Mouse (Mus musculus) left cerebral cortex, adult 8-10 months (tissue): ENCODE data around the gene A530084C06Rik. TPM values are rescaled to one million over a fixed set of nuclear protein-coding genes. Genes with fewer than 3 reads are reported as not detected.
A peak's percentile ranks its signal among the peaks of the same experiment; 100 is the strongest.

Experiments
- DNase-seq, 2 experiments: peaks; one replicate each; pipeline ENCODE4 v3.0.0; 2022; ENCODE audit warnings: low spot score in 2 of 2
- total RNA-seq, 4 experiments: library from RNA; stranded (reverse); gene quantifications; 2 replicates each; pipeline ENCODE4 v1.2.4; 2022

The A530084C06Rik gene
- total RNA-seq = under 1 TPM; 0.28 to 0.40 (median 0.35) TPM

DNA sequence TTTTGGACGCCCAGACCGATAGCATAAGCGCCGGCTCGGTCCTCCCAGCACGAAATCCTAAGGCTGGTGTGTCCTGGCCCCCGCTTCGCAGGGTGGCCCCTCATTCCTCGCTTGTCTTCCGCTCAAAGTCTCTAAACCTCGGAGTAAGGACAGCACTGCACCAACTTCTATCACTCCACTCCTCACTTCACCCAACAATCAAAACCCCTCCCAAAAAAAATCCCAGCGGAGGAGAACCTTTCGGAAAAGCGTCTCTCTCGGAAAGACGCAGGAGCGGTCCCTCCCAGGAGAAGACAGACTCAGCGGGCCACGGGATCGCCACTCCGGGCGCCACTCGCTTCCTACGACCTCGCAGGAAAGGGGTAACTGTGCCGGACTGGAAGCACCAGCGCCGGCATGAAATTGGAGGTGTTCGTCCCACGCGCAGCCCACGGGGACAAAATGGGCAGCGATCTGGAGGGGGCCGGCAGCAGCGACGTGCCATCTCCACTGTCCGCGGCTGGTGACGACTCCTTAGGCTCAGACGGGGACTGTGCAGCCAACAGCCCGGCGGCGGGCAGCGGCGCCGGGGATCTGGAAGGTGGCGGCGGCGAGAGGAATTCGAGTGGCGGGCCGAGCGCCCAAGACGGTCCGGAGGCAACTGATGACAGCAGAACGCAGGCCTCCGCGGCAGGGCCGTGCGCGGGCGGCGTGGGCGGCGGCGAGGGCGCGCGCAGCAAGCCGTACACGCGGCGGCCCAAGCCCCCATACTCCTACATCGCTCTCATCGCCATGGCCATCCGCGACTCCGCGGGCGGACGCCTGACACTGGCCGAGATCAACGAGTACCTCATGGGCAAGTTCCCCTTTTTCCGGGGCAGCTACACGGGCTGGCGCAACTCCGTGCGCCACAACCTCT, at the start of gene A530084C06Rik:
Gene A530084C06Rik (minus strand): TSS at position 813 of the 898 bp plus-strand sequence.
- peak in 1 of 2 experiments; percentile 7 for DNase-seq

- no peak for DNase-seq
These were observed 44.8 kb upstream of the A530084C06Rik start for GRCm38 (mm10) chr13:31603964-31604363.

DNA sequence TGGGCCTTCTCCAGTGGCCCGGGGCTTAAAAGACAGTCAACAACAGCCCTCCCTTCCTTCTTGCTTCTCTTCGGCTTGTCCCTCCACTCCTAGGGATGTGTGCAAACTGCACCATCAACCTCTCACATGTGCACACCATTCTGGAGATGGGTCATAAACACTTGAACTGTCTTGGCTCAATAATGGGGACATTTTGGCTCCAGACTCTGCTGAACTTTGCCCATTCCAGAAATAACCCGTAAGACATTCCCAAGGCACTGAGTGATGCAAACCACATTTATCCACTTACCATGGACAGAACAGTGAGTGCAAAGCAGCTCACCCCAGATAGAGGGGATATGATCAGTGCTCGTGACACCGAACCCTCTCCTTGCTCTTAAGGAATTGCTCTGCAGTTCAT, 40.4 kb upstream of the A530084C06Rik start:
- DNase-seq = no peak

- no peak for DNase-seq
These were observed 28.2 kb upstream of the A530084C06Rik start for GRCm38 (mm10) chr13:31587341-31587740.

- DNase-seq = no peak
These were observed 20.7 kb upstream of the A530084C06Rik start for GRCm38 (mm10) chr13:31579866-31580265.

- DNase-seq = no peak
These were observed 19.3 kb upstream of the A530084C06Rik start for GRCm38 (mm10) chr13:31578389-31578788.

GRCm38 (mm10) chr13:31577576-31577975, 18.4 kb upstream of the A530084C06Rik start:
- no peak for DNase-seq

DNA sequence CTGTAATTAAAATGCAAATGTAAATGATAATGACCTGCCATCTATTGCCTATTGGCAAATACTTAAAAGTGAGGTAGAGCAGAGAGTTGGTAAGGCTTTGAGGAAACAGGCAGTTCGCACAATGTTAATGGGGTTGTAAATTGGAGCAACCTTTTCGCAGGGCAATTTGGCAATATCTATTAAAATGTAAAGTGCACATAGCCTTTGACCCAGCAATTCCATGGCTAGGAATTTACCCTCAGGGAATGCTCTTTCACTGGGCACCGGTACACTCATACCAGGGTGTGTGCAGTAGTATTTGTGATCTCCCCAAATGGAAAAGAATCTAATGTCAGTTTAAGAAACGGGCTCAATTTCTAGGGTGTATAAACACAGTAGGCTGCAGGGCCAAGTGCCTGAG, 17.6 kb upstream of the A530084C06Rik start:
- DNase-seq = no peak

DNA sequence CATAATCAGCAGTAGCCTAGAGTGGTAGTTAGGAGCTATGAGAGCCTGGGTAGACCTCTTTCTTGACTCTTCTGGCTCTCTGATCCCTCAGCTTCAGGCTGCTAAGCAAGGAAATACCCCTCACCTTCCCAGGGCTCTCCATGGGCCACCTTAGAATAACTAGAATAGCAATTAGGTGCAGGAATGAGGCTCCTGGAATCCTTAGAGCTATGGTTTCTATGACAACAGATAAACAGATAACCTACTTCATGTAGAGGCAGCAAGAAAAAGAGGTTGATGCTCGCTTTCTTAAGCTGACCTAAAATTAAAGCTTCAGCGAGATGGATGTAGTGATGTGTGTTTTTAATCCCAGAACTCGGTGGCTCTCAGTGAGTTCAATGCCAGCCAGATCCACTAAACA, 15.5 kb upstream of the A530084C06Rik start:
- no peak for DNase-seq

GRCm38 (mm10) chr13:31572806-31573508, 13.8 kb upstream of the A530084C06Rik start:
- DNase-seq = no peak

GRCm38 (mm10) chr13:31567617-31568294, 8.6 kb upstream of the A530084C06Rik start:
- no peak for DNase-seq

DNA sequence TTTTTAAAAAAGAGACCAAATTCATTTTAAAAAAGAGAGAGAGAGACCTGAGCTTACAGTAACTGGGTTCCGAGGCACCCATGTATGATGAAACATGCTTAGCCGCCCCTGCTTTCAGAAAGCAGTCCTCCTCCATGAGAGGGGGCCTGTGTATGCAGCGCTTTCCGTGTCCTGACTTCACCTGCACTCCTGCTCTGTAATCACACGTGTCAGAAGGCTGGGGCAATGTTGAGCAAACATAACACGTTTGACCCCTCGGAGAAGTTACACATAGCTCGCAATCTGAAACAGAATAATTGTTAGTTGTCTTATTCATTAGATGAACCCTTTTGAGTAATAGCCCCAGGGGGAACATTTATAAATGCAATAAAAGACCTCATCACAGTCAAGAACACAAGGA, 8.0 kb upstream of the A530084C06Rik start:
- no peak for DNase-seq

DNA sequence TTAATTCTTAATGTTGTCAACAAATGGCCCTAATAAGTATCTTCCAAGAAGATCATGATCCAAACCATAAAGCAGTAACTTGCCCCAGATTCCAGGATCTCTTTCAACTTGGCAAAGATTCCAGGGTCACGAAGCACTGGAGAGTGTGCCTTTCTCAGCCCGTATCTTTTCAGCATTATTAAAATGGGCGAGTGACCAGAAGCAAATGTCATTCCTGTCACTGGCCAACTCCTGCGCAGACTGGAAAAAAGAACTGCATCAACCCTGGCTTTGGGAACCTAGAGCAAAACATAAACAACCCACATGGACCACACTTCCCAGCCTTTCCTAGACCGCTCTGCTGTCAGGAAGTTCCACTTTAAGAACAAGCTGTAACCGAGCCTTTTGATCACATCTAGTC, 5.3 kb upstream of the A530084C06Rik start:
- no peak for DNase-seq

DNA sequence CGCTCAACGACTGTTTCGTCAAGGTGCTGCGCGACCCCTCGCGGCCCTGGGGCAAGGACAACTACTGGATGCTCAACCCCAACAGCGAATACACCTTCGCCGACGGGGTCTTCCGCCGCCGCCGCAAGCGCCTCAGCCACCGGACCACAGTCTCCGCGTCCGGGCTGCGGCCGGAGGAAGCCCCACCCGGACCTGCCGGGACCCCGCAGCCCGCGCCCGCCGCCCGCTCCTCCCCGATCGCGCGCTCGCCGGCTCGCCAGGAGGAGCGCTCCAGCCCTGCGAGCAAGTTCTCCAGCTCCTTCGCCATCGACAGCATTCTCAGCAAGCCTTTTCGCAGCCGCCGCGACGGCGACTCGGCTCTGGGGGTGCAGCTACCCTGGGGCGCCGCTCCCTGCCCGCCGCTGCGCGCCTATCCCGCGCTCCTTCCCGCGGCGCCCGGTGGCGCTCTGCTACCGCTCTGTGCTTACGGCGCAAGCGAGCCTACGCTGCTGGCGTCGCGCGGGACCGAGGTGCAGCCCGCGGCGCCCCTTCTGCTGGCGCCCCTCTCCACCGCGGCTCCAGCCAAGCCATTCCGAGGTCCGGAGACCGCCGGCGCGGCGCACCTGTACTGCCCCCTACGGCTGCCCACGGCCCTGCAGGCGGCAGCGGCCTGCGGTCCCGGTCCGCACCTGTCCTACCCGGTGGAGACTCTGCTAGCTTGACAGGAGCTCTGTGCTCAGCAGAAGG, 449 bp upstream of the A530084C06Rik start:
- DNase-seq = peak in 1 of 2 experiments; percentile 8

GRCm38 (mm10) chr13:31557768-31558520, 1.2 kb downstream of the A530084C06Rik start:
- DNase-seq = peak in 1 of 2 experiments; percentile 10

DNA sequence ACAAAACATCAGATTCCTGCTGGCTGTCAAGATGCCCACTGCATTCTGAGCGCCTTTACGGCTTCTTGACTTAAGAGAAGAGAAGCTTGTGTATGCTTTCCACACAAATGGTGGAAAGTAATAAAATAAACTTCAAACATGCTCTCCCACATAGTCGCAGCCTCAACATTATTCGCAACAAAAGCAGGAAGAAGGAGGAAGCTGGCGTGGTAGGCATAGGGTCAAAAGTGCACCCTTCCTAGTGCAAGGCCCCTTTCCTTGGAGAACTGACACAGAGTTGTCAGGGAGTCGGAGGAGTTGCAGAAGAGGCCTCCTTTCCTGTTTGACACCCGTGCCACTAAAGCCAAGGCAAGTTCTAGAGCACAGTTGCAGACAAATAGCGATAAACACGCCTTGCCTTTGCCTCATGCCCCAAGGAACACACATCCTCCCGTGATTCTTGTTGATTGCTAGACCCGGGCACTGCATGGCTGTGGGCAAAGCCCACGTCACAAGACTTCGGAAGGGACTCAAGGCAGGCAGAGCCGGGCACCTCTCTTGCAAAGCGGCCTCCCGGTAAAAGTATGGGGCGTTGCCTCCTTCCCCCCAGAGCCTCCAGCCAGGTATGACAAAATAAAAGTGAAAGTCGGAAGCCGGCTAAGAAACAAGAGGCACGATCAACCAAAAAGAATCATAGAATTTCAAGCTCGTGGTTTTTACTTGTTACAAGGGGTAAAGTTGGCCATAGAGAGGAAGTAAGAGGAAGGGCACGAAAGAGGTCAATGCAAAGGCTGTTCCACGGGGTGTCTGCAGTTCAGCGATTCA, 2.0 kb downstream of the A530084C06Rik start:
- DNase-seq = no peak

- DNase-seq = no peak
These were observed 3.3 kb downstream of the A530084C06Rik start, which contains the start of gene Foxq1 for GRCm38 (mm10) chr13:31555834-31556233. Foxq1 (plus strand) TSS chr13:31556134.

- no peak for DNase-seq
These were observed 11.5 kb downstream of the A530084C06Rik start for GRCm38 (mm10) chr13:31547610-31548009.

GRCm38 (mm10) chr13:31547204-31547603, 11.9 kb downstream of the A530084C06Rik start:
- DNase-seq = no peak
